Comparison of ENCODE assay signal across 7 mouse cellular contexts in the genomic region with DNA sequence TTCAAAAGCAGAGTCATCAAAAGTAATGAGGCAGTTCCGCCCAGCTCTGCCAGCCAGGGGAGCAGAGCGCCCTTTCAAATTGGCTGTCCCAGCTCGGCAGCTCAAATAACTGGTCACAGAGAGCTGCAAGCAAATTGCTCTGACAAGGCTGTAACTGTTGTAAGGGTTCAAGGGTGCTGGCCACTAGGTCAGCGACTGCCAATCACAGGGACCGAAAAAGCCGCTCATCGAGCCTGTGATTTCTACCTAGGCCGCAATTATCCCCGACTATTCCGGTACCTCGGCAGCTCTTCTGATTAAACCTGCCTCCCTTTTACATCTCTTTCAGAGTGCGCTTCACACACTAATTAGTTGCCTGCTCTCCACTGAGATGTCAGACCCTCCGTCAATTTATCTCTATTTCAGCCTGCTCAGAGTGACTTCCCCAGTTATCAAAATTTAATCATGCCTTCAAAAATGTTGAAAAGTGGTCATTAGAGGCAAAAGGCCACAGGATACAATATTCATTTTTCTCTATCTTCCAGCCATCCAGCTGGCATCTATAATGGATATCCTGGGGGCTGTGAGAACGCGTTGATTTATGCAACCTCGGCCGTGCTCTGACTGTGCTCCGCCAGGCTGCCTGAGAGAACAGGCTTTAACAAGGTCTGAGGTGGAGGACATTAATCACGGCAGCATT.
DNase-seq lines count a peak whose midpoint lies in the region; ATAC-seq lines count a peak whose summit lies in the region.

No protein-coding gene starts in this region.

- no peak overlapping the region for H3K4me3 ChIP-seq in midbrain, embryonic 11.5 days (ENCODE audit: low read depth, low read length)
- H3K4me3 ChIP-seq in midbrain, embryonic 10.5 days: no peak overlapping the region
- H3K4me3 ChIP-seq in embryonic facial prominence, embryonic 13.5 days: peak overlapping the region; percentile 19
- H3K4me3 ChIP-seq in limb, embryonic 11.5 days (ENCODE audit: low read depth, low read length): no peak overlapping the region

- no peak overlapping the region; the same call in 1 of the 2 replicates for H3K4me2 ChIP-seq in midbrain, embryonic 11.5 days
- peak overlapping the region; percentile 41 for H3K4me2 ChIP-seq in embryonic facial prominence, embryonic 13.5 days
- H3K4me2 ChIP-seq in limb, embryonic 11.5 days (ENCODE audit: low read depth, severe bottlenecking): peak overlapping the region; percentile 47

- no peak overlapping the region for H3K27ac ChIP-seq in midbrain, embryonic 11.5 days (ENCODE audit: low read depth, low read length)
- no peak overlapping the region for H3K27ac ChIP-seq in midbrain, embryonic 10.5 days (replicated peaks)
- H3K27ac ChIP-seq in embryonic facial prominence, embryonic 13.5 days: no peak overlapping the region
- H3K27ac ChIP-seq in limb, embryonic 11.5 days (replicated peaks; ENCODE audit: low read depth, low read length): no peak overlapping the region; the same call in 1 of the 2 replicates

- no peaks in the 10 kb centered on the region for H3K27me3 ChIP-seq in midbrain, embryonic 11.5 days (ENCODE audit: control insufficient read depth, insufficient read depth, low read length)
- H3K27me3 ChIP-seq in midbrain, embryonic 10.5 days (ENCODE audit: low read depth, poor library complexity, severe bottlenecking): no peaks in the 10 kb centered on the region
- H3K27me3 ChIP-seq in embryonic facial prominence, embryonic 13.5 days: peaks cover 6% of the 10 kb centered on the region; the same call in 1 of the 2 replicates
- no peaks in the 10 kb centered on the region for H3K27me3 ChIP-seq in limb, embryonic 11.5 days (ENCODE audit: control insufficient read depth, insufficient read depth, low read length)

- H3K9me3 ChIP-seq in midbrain, embryonic 11.5 days (ENCODE audit: control insufficient read depth, low read length): no peaks in the 10 kb centered on the region
- no peaks in the 10 kb centered on the region for H3K9me3 ChIP-seq in midbrain, embryonic 10.5 days (replicated peaks)
- no peaks in the 10 kb centered on the region for H3K9me3 ChIP-seq in embryonic facial prominence, embryonic 13.5 days
- no peaks in the 10 kb centered on the region for H3K9me3 ChIP-seq in limb, embryonic 11.5 days (ENCODE audit: control insufficient read depth, low read length)

- ATAC-seq in midbrain, embryonic 11.5 days (ENCODE audit: low FRiP score): peak; percentile 65
- ATAC-seq in embryonic facial prominence, embryonic 13.5 days (ENCODE audit: insufficient number of reproducible peaks, insufficient read depth, low FRiP score, low TSS enrichment, low read depth): no peak
- ATAC-seq in limb, embryonic 11.5 days (ENCODE audit: insufficient number of reproducible peaks, low FRiP score, low TSS enrichment, low read depth): peak; percentile 62; the same call in 1 of the 2 replicates
- ATAC-seq in megakaryocyte-erythroid progenitor cell, adult 5-6 weeks (replicated peaks; ENCODE audit: low FRiP score, low TSS enrichment, poor library complexity, severe bottlenecking): no peak

- H3K4me1 ChIP-seq in midbrain, embryonic 11.5 days (ENCODE audit: control insufficient read depth, insufficient read depth, low read length): no peaks in the 10 kb centered on the region
- peaks cover 9% of the 10 kb centered on the region; the same call in 1 of the 2 replicates for H3K4me1 ChIP-seq in midbrain, embryonic 10.5 days
- H3K4me1 ChIP-seq in embryonic facial prominence, embryonic 13.5 days: peaks cover 5% of the 10 kb centered on the region; the same call in 1 of the 2 replicates
- peaks cover 10% of the 10 kb centered on the region for H3K4me1 ChIP-seq in limb, embryonic 11.5 days (ENCODE audit: control insufficient read depth, insufficient read depth, low read length)

- no peaks in the 10 kb centered on the region for H3K36me3 ChIP-seq in midbrain, embryonic 11.5 days (ENCODE audit: control insufficient read depth, insufficient read depth, low read length)
- H3K36me3 ChIP-seq in midbrain, embryonic 10.5 days: no peaks in the 10 kb centered on the region
- no peaks in the 10 kb centered on the region for H3K36me3 ChIP-seq in embryonic facial prominence, embryonic 13.5 days
- no peaks in the 10 kb centered on the region for H3K36me3 ChIP-seq in limb, embryonic 11.5 days (ENCODE audit: control insufficient read depth, insufficient read depth, low read length)

- no peak for DNase-seq in midbrain, embryonic 11.5 days (ENCODE audit: low spot score, missing footprints)
- DNase-seq in midbrain, embryonic 10.5 days (ENCODE audit: low spot score): no peak
- peak; percentile 70 for DNase-seq in limb, embryonic 11.5 days (ENCODE audit: low spot score)
- peak; percentile 6 for DNase-seq in right cerebral cortex, postnatal 4 days
- no peak for DNase-seq in adrenal gland, adult 18-20 months (ENCODE audit: low spot score in 2 of 2)

- H3K9ac ChIP-seq in midbrain, embryonic 11.5 days (ENCODE audit: low read length): no peak overlapping the region
- no peak overlapping the region for H3K9ac ChIP-seq in embryonic facial prominence, embryonic 13.5 days
- H3K9ac ChIP-seq in limb, embryonic 11.5 days (ENCODE audit: low read length): no peak overlapping the region; the same call in 1 of the 2 replicates

- WGBS in midbrain, embryonic 11.5 days: 64% methylated on average over 19 of the region's 19 CpGs
- WGBS in midbrain, embryonic 10.5 days: 65% methylated on average over 19 of the region's 19 CpGs
- WGBS in embryonic facial prominence, embryonic 13.5 days: 25% methylated on average over 19 of the region's 19 CpGs
- 7% methylated on average over 19 of the region's 19 CpGs for WGBS in limb, embryonic 11.5 days

Comparison
In these comparisons a context has a peak if more than half of its experiments do, and no peak if none do; other contexts are left out.
1. ATAC-seq: peak in midbrain, embryonic 11.5 days (single experiment) and limb, embryonic 11.5 days (single experiment); none in embryonic facial prominence, embryonic 13.5 days (single experiment) and megakaryocyte-erythroid progenitor cell, adult 5-6 weeks (single experiment).
2. DNase-seq: peak in limb, embryonic 11.5 days (single experiment) and right cerebral cortex, postnatal 4 days (single experiment); none in midbrain, embryonic 11.5 days (single experiment), midbrain, embryonic 10.5 days (single experiment) and adrenal gland, adult 18-20 months (0 of 2).